Mouse (Mus musculus) megakaryocyte progenitor cell, adult 5-6 weeks (primary cell): Measurements from ENCODE around the gene Gm11992. TPM values are rescaled to one million over a fixed set of nuclear protein-coding genes. Genes with fewer than 3 reads are reported as not detected.

ENCODE experiments used
- ATAC-seq: replicated peaks from 2 replicates; pipeline ENCODE4 v1.8.0; 2016; ENCODE audit warnings: mild to moderate bottlenecking, moderate TSS enrichment, inconsistent platforms; ENCODE audit not compliant: poor library complexity
- total RNA-seq, 2 experiments: library from RNA; stranded (forward) in 1 of 2; stranded (reverse) in 1 of 2; fragments of 157-497, 149-512 nt in 1 of 2; fragments of 200-1000 nt in 1 of 2; gene quantifications; 2 replicates each; pipeline versions ENCODE4 v1.2.3 to v1.2.4; 2015 to 2017

Gm11992 gene
- 0.51 TPM in 1 of 2 replicates, not detected in the other for total RNA-seq (2015)
- total RNA-seq (2017), result 0.88 TPM in 1 of 2 replicates, not detected in the other

DNA sequence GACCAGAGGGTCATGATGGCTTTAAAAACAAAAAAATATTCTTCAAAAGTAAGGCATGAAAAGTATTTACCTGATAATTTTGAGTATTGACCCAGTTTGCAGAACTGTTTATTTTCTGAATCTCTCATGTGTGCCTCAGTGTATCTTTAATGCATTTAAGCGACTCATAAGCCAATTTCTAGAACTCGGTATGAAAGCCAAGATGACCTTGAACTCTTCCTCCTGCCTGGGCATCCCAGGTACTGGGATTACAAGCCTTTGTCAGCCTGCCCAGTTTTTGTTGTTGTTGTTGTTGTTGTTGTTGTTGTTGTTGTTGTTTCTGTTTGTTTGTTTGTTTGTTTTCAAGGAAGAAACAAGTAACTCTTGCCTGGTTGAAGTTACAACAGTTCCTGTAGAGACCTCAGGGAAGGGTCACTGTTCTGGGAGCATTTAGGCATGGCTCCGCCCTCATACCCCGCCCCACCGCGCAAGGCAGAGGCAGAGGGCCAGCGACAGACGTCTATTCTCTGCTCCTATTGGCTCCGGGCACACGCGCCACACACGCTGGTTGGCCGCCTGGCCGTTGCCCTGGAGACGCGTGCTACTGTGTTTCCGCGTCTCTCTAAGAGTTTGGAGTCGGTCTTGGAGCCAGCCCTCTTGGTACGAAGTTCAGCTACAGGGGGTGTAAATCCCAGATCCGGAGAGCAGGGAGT is at the start of gene Gm11992:
Gene Gm11992, plus strand, starts transcription at position 584 of the 692 bp plus-strand sequence.
- peak; percentile 98 for ATAC-seq

- ATAC-seq, result no peak
Observed at GRCm38 (mm10) chr11:9008761-9009160, 39.6 kb upstream of the Gm11992 start.

DNA sequence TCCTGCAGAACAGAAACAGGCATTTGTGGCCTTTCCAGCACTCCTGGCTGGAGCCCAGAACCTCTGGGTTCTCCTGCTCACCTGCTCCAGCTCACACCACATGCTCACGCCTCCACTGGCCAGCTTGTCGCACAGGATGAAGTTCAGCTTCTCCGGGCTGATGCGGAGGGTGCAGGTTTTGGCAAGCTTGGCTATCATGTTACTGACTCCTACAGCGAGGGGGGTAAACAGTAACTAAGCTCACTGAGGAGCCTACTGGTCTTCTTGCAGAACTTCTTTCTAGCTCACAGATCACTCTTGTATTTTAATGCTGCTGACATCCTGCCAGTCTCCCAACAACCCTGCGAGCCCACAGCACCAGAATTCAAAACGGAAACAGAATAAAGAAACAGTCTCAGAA is 38.0 kb upstream of the Gm11992 start:
- ATAC-seq, result peak; percentile 59

- ATAC-seq, result peak; percentile 94
Observed at GRCm38 (mm10) chr11:9010853-9011339, 37.5 kb upstream of the Gm11992 start, which contains the start of gene Hus1. Gene Hus1, minus strand, starts transcription at chr11:9011191.

GRCm38 (mm10) chr11:9011348-9011747 is 37.0 kb upstream of the Gm11992 start:
- peak; percentile 15; the same call in 1 of the 2 replicates for ATAC-seq

DNA sequence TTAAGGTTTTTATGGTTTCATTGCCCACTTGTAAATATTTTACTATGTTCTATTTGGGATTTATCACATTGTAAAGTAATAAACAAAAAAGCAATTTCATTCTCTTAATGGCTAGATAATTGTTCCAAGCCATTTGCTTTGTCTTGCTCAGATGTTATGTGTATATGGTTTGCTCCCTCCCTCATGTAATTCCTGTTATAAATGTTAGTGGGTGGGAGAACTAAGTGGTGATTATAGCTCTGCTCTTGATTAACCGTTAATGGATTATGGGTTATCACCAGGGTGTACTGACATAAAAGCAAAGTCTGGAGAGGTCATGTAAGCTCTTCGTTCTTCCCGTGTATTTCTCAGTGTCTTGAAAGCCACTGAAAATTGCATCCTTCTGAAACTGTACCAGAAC is 33.7 kb upstream of the Gm11992 start:
- ATAC-seq, result no peak

GRCm38 (mm10) chr11:9018491-9019267 is 29.7 kb upstream of the Gm11992 start:
- ATAC-seq, result no peak

DNA sequence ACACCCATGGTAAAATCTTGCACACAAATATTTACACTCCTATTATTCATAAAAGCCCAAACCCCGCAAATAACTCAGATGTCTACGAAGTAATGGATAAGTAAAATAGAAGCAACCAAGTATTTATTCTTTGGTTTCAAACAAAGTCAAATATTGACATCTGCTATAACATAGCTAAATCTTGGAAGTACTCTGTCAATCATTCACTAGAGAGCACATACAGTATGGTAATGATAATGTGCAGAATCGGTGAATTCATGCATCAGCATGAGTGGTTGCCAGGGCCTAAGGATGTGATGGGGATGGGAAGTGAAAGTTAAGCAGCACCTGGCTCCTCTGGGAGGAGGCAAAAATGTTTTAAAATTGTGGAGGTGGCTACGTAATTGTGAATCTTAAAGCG is 28.2 kb upstream of the Gm11992 start:
- no peak for ATAC-seq

DNA sequence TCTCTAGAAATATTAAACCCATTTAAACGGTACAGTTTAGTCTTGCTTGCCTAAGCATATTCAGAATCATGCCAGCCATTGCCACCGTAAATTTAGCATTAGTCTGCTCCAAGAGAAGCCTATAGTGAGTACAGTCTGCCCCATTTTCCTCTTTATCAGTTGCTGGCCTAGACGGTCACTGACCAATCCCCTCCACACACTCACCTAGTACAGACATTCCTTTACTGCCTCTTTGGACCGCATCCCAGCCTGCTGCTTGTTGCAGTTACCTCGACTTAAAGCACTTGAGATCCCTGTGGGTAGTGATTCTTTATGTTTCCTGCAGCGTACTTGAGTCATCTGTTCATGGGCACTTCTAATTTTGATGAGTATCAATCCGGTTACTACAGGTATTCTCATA is 23.6 kb upstream of the Gm11992 start:
- no peak for ATAC-seq

- no peak for ATAC-seq
Observed at GRCm38 (mm10) chr11:9025211-9025610, 23.2 kb upstream of the Gm11992 start.

- peak; percentile 61 for ATAC-seq
Observed at GRCm38 (mm10) chr11:9031530-9031929, 16.9 kb upstream of the Gm11992 start.

DNA sequence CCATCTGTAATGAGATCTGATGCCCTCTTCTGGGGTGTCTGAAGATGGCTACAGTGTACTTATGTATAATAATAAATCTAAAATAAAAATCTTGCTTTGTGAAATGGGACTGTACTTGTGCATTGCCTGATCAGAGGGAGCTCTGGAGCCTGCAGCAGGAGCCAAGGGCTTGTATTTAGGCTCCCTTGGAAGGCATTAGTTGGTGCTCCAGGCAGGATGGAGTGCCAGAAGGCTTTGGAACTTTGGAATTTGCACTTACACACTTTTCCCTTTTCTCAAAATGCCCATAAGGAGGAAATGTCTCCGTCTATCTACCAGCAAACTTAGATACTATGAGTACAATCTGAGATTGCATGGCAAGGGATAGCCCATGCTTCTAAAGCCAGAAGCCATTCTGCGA is 1.8 kb upstream of the Gm11992 start:
- ATAC-seq, result no peak

- ATAC-seq, result no peak
Observed at GRCm38 (mm10) chr11:9047044-9047443, 1.4 kb upstream of the Gm11992 start.

DNA sequence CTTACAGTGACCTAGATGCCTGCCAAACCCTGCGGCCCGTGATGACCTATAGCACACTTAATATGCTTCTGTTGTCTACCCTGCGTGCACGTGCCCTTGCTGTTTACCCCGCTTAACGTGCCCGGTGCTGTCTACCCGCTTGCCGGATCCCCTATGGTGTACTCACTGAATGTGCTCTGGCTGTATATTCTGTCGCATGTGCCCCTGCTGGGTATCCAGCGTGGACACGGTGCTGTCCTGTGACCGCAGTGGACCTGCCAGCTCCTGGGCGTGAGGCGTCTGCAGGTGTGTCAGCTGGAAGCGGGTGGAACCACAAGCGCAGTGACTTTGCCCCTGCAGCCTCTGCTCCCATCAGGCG is 288 bp downstream of the Gm11992 start, which contains the start of gene Sun3:
Gene Sun3, minus strand, starts transcription at position 289 of the 358 bp plus-strand sequence.
- ATAC-seq, result peak; percentile 43

- no peak for ATAC-seq
Observed at GRCm38 (mm10) chr11:9050241-9050640, 1.8 kb downstream of the Gm11992 start.

GRCm38 (mm10) chr11:9051895-9052294 is 3.5 kb downstream of the Gm11992 start:
- ATAC-seq, result no peak

- peak; percentile 36 for ATAC-seq
Observed at GRCm38 (mm10) chr11:9056937-9057336, 8.5 kb downstream of the Gm11992 start.

- ATAC-seq, result no peak
Observed at GRCm38 (mm10) chr11:9057711-9058110, 9.3 kb downstream of the Gm11992 start.

GRCm38 (mm10) chr11:9060029-9060428 is 11.6 kb downstream of the Gm11992 start:
- ATAC-seq, result peak; percentile 87

DNA sequence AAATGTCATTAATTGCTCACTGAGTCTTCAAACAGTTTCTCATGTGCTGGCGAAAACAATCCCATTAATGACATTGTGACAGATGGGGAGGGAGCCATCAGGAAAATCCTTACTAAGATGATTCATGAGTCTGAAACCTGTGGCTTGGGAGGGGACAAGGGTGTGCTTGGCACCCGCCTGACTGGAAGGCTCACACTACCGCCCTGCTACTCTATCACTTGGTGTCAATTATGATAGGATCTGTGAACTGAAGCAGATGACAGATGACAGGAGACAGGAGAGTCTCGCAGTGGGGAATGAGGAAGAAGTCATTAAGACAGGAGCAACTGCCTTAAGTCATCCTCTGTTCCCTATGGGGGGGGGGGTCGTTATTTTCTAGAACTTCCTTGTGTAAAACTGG is 12.1 kb downstream of the Gm11992 start:
- peak; percentile 48 for ATAC-seq

- ATAC-seq, result no peak
Observed at GRCm38 (mm10) chr11:9076444-9076843, 28.1 kb downstream of the Gm11992 start.

GRCm38 (mm10) chr11:9113189-9113588 is 64.8 kb downstream of the Gm11992 start:
- peak; percentile 69 for ATAC-seq
